11 mouse cellular contexts compared by ENCODE assay signal in genomic region chr4:43695249-43695671, GRCm38 (mm10). TPM values are rescaled to one million over a fixed set of nuclear protein-coding genes. Genes with fewer than 3 reads are reported as not detected.
DNase-seq lines count a peak whose midpoint lies in the region; ATAC-seq lines count a peak whose summit lies in the region.
"Had no signal": no experiment of that assay in that cellular context is flagged by ENCODE, and none has a peak within 500 bp of the region (broad histone marks: within the 10 kb centered on the region; RNA-seq: fewer than 3 reads in every experiment).

No protein-coding gene starts in this region.

- peaks cover 27% of the 10 kb centered on the region for H3K4me1 ChIP-seq in heart, embryonic 15.5 days (replicated peaks)
- H3K4me1 ChIP-seq: hindbrain, embryonic 15.5 days had no signal

- no peaks in the 10 kb centered on the region for H3K9me3 ChIP-seq in heart, embryonic 15.5 days (replicated peaks)
- H3K9me3 ChIP-seq: hindbrain, embryonic 15.5 days; midbrain, embryonic 10.5 days had no signal

- DNase-seq in urinary bladder, postnatal 25 days (ENCODE audit: low spot score): peak; percentile 50
- no peak for DNase-seq in urinary bladder, postnatal 4 days (ENCODE audit: low spot score in 2 of 2)
- peak; percentile 56 to 77 for DNase-seq in kidney, postnatal 36 days
- peak; percentile 19 to 76 for DNase-seq in urinary bladder, postnatal 36 days (ENCODE audit: low spot score in 2 of 2)
- no peak for DNase-seq in thymus, postnatal 4 days
- no peak for DNase-seq in right cerebral cortex, postnatal 36 days (ENCODE audit: low spot score in 2 of 2)
- DNase-seq in left cerebral cortex, postnatal 14 days (ENCODE audit: low spot score in 2 of 2): no peak

- WGBS in heart, embryonic 15.5 days: 13% methylated on average over 9 of the region's 9 CpGs

- no peak overlapping the region for H3K4me2 ChIP-seq in heart, embryonic 15.5 days
- H3K4me2 ChIP-seq: hindbrain, embryonic 15.5 days had no signal

- H3K4me3 ChIP-seq in heart, embryonic 15.5 days: no peak overlapping the region
- H3K4me3 ChIP-seq: hindbrain, embryonic 15.5 days; midbrain, embryonic 10.5 days had no signal

- intact Hi-C loops in left cerebral cortex, postnatal 14 days (cut with DNase I): no loop called here

- no peak overlapping the region for H3K9ac ChIP-seq in heart, embryonic 15.5 days
- H3K9ac ChIP-seq: hindbrain, embryonic 15.5 days had no signal

- peak overlapping the region; percentile 49; the same call in 1 of the 2 replicates for H3K27ac ChIP-seq in heart, embryonic 15.5 days
- H3K27ac ChIP-seq: hindbrain, embryonic 15.5 days; midbrain, embryonic 10.5 days had no signal

- no peaks in the 10 kb centered on the region for H3K27me3 ChIP-seq in heart, embryonic 15.5 days
- H3K27me3 ChIP-seq: hindbrain, embryonic 15.5 days had no signal

- no peak for ATAC-seq in heart, embryonic 15.5 days (replicated peaks; ENCODE audit: insufficient number of reproducible peaks, insufficient read depth, low FRiP score, low read depth)

- no peaks in the 10 kb centered on the region for H3K36me3 ChIP-seq in heart, embryonic 15.5 days

RNA-seq across cellular contexts. Expression of gene Olfr70, which starts 5.3 kb away (rescaled TPM):
- polyA plus RNA-seq in heart, embryonic 15.5 days (2015; fragmentation: Nextera tagmentation; extraction: Ambion mirVana): not detected in 2 replicates
- not detected for total RNA-seq in left cerebral cortex, postnatal 14 days (2021)
- total RNA-seq: common myeloid progenitor, adult 5-6 weeks had no signal
- polyA plus RNA-seq: hindbrain, embryonic 15.5 days; midbrain, embryonic 10.5 days had no signal

RNA-seq across cellular contexts. Expression of gene Olfr71, which starts 14.8 kb away (rescaled TPM):
- not detected in 2 replicates for polyA plus RNA-seq in heart, embryonic 15.5 days (2015; fragmentation: Nextera tagmentation; extraction: Ambion mirVana)
- total RNA-seq in left cerebral cortex, postnatal 14 days (2021): not detected
- total RNA-seq: common myeloid progenitor, adult 5-6 weeks had no signal
- polyA plus RNA-seq: hindbrain, embryonic 15.5 days; midbrain, embryonic 10.5 days had no signal

RNA-seq across cellular contexts. Expression of gene Fam221b, which starts 26.3 kb away (rescaled TPM):
- polyA plus RNA-seq in heart, embryonic 15.5 days (2015; fragmentation: Nextera tagmentation; extraction: Ambion mirVana): 1.6 and 4.0 TPM in 2 replicates
- 1 to 10 TPM; 1.3 to 1.8 TPM for total RNA-seq in left cerebral cortex, postnatal 14 days (2021)

RNA-seq across cellular contexts. Expression of gene Tmem8b, which starts 26.5 kb away (rescaled TPM):
- 3.8 and 4.6 TPM in 2 replicates for polyA plus RNA-seq in heart, embryonic 15.5 days (2015; fragmentation: Nextera tagmentation; extraction: Ambion mirVana)
- total RNA-seq in left cerebral cortex, postnatal 14 days (2021): 10 to 100 TPM; 66.6 to 75.5 TPM

RNA-seq across cellular contexts. Expression of gene Hrct1, which starts 31.7 kb away (rescaled TPM):
- polyA plus RNA-seq in heart, embryonic 15.5 days (2015; fragmentation: Nextera tagmentation; extraction: Ambion mirVana): 1.1 and 1.5 TPM in 2 replicates
- total RNA-seq in left cerebral cortex, postnatal 14 days (2021): under 1 TPM; 0.64 to 0.68 TPM
- total RNA-seq: common myeloid progenitor, adult 5-6 weeks had no signal
- polyA plus RNA-seq: midbrain, embryonic 10.5 days had no signal

Comparison
In these comparisons a context has a peak if more than half of its experiments do, and no peak if none do; other contexts are left out.
1. DNase-seq: peak in urinary bladder, postnatal 25 days (single experiment), kidney, postnatal 36 days (2 of 2) and urinary bladder, postnatal 36 days (2 of 2); none in urinary bladder, postnatal 4 days (0 of 2), thymus, postnatal 4 days (single experiment), right cerebral cortex, postnatal 36 days (0 of 2) and left cerebral cortex, postnatal 14 days (0 of 2).